Mouse (Mus musculus): ENCODE measurements around the gene Abl1.

GRCm38 (mm10) chr2:31732497-31732896 lies 44.3 kb downstream of the Abl1 start:
- no peak for TF ChIP-seq CTCF (IDR thresholded peaks at IDR 0.05; ENCODE audit: low read depth)
- no peak for TF ChIP-seq EP300 (IDR thresholded peaks at IDR 0.05; ENCODE audit: low read depth)
